Mouse (Mus musculus) lung, adult 2 months (tissue): ENCODE data around the gene Zfp384.
A peak's percentile ranks its signal among the peaks of the same experiment; 100 is the strongest.

Experiments used
- CTCF ChIP-seq: fragments of 200-500 bp; IDR thresholded peaks from 2 replicates; pipeline ENCODE4 v1.5.1; 2011; ENCODE audit warnings: mild to moderate bottlenecking, low read length, control low read depth; ENCODE audit not compliant: insufficient read depth
- POLR2A ChIP-seq: fragments of 200-500 bp; IDR thresholded peaks from 2 replicates; pipeline ENCODE4 v1.6.1; 2011; ENCODE audit warnings: low read depth, mild to moderate bottlenecking, control low read depth, low read length, borderline replicate concordance; ENCODE audit errors: extremely low read depth

DNA sequence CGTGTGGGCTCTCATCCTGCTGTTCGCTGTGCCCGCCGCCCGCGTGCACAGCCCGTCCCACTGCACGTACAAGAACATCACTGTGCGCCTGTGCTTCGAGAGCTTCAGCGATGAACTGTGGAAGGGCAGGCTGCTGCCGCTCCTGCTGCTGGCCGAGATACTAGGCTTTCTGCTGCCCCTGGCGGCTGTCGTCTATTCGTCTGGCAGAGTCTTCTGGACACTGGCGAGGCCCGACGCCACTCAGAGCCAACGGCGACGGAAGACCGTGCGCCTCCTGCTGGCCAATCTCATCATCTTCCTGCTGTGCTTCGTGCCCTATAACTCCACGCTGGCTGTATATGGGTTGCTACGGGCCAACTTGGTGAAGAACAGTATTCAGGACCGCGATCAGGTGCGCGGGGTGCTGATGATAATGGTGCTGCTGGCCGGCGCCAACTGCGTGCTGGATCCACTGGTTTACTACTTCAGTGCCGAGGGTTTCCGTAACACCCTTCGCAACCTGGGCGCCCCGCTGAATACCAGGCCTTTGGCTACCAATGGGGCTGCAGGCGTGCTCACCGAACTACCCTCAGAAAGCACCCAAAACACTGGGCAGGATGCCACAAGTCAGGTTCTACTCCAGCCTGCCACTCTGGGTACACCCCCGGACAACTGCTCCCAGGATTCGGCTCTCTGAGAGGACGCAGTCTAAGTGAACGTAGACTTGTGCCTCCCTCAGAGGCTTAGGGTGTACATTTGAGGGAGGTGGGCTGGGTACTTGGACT is 73.0 kb downstream of the Zfp384 start:
- TF ChIP-seq POLR2A = peak; percentile 56; the same call in 1 of the 2 replicates
- TF ChIP-seq CTCF = peak; percentile 72
